Mouse (Mus musculus) stomach, postnatal 0 days (tissue): ENCODE results near the gene Phospho1.

Source experiments
- CTCF ChIP-seq: IDR thresholded peaks from 2 replicates; pipeline ENCODE4 v1.5.1; 2016; ENCODE audit warnings: antibody characterized with exemption, low read depth, mild to moderate bottlenecking, moderate library complexity
- EP300 ChIP-seq: optimal IDR thresholded peaks from 2 replicates; pipeline ENCODE3; 2016; ENCODE audit warnings: antibody characterized with exemption

DNA sequence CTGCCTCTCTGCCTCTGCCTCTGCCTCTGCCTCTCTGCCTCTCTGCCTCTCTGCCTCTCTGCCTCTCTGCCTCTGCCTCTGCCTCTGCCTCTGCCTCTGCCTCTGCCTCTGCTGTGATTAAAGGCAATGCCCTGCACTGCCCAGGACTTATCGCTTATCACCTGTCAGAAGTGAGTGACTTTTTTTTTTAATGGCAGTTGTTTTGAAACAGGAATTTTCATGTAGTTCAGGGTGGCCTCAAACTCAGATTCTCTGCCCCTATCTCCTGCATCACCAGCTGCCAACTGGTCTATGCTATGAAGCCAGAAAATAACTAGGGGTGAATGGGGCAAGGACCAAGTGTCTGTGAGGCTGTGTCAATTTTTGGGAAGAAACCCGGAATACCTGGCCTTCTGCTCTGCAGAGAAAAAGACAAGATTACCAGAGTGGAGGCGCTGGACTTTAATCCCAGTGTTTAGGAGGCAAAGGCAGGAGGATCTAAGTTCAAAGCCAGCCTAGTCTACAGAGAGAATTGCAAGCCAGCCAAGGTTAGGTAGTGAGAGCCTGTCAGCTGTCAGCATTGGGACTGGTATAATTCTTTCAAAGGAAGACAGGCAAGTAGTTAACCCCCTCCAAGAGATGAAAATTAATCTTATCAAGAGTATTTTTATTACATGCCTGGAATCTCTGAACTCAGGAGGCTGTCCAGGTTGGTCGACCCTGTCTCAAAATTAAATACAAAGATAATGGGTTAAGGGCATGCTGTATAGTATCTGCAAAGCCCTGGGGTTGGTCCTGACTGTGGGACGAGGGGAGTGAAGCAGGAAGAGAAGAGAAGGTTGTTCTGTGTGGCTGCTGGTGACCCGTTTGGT lies 2.2 kb downstream of the Phospho1 start:
- TF ChIP-seq CTCF (no peak), EP300 (no peak)
